Mouse (Mus musculus) C2C12 (cell line): ENCODE measurements at regions not wholly inside any gene's neighbourhood (a gene's known extent, or its start where the extent isn't known, plus 50 kb on each side); places are given as distances from the start of the nearest gene placed in this dataset.
"Not testable (repeated sequence)": the region's sequence is repeated elsewhere in the genome, so short reads cannot be mapped to it uniquely, and the experiment has no call there.

Source experiments
- CEBPB ChIP-seq: IDR thresholded peaks from one replicate; pipeline ENCODE4 v1.6.1; 2011; ENCODE audit warnings: low read depth, mild to moderate bottlenecking, control low read depth, moderate library complexity
- CTCF ChIP-seq: IDR thresholded peaks from one replicate; pipeline ENCODE4 v1.5.1; 2011; ENCODE audit not compliant: control insufficient read depth, insufficient read depth, insufficient read length
- FOSL1 ChIP-seq: IDR thresholded peaks from one replicate; pipeline ENCODE4 v1.8.0; 2011; ENCODE audit warnings: mild to moderate bottlenecking, low read length; ENCODE audit not compliant: poor library complexity, insufficient read depth, severe bottlenecking
- MAX ChIP-seq: IDR thresholded peaks from one replicate; pipeline ENCODE4 v1.6.1; 2011; ENCODE audit warnings: mild to moderate bottlenecking, control low read depth
- MYOD1 ChIP-seq: IDR thresholded peaks from one replicate; pipeline ENCODE4 v1.6.1; 2011; ENCODE audit warnings: low read depth; ENCODE audit not compliant: control insufficient read depth, insufficient read length
- MYOG ChIP-seq: IDR thresholded peaks from one replicate; pipeline ENCODE4 v1.6.1; 2011; ENCODE audit not compliant: control insufficient read depth, insufficient read length; ENCODE audit errors: extremely low read depth
- USF1 ChIP-seq: IDR thresholded peaks from one replicate; pipeline ENCODE4 v1.6.1; 2011; ENCODE audit warnings: low read depth, mild to moderate bottlenecking, control low read depth, moderate library complexity

DNA sequence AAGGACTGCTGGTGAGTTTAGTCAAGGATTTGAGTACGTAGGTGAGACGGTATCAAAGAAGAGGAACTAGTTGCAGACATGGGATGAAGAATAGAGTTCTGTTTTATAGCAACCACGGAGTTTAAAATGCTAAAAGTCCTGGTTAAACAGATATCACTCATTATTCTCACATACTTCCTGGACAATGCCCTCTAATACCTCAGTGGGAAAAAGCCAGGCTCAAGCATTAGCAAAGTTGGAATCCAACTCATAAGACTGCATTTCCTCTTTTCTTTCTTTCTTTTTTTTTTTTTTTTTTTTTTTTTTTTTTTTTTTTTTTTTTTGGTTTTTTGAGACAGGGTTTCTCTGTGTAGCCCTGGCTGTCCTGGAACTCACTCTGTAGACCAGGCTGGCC is 81.3 kb downstream of the Nfkbiz start:
- TF ChIP-seq CTCF, USF1, MAX, MYOD1, MYOG, CEBPB, FOSL1: not testable (repeated sequence)
